Mouse (Mus musculus): Measurements from ENCODE around the gene Rcan1. TPM values are rescaled to one million over a fixed set of nuclear protein-coding genes. Genes with fewer than 3 reads are reported as not detected.

The Rcan1 gene
- polyA plus RNA-seq, 1 experiment = 35.8 TPM

DNA sequence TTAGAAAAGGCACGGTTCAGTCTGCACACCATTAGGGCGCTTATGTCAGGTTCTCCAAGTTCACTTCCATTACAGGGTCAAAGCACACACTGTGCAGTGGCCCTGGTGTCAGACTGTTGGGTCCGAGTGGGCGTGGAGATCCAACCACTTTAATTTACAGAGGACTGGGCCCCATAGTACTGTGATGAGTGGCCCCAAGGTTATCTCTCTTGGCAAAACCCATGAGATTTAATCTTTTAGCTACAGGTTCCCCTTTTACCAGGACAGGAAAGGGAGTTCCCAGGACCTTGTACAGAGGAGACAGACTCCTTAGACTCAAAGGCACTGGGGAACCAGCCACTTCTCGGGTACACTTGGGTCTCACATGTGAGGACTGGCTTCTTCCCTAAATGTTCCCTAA lies 115.3 kb downstream of the Rcan1 start:
- Histone ChIP-seq H3K27me3 (ENCODE audit: control insufficient read depth, insufficient read depth, low read length) (no peaks in the 10 kb centered on the region), H3K27ac (ENCODE audit: insufficient read depth, low read length) (no peak overlapping the region), H3K4me1 (ENCODE audit: control insufficient read depth, insufficient read depth, low read length) (no peaks in the 10 kb centered on the region), H3K4me3 (replicated peaks; ENCODE audit: insufficient read depth, low read depth, low read length) (no peak overlapping the region)
- WGBS = 94% methylated on average over 5 of the region's 5 CpGs
- TF ChIP-seq POLR2A (IDR thresholded peaks at IDR 0.05; ENCODE audit: borderline replicate concordance, insufficient read depth, low read length) (no peak), CTCF (IDR thresholded peaks at IDR 0.05; ENCODE audit: borderline replicate concordance, insufficient read depth, low read depth, low read length) (no peak)
- DNase-seq = no peak

DNA sequence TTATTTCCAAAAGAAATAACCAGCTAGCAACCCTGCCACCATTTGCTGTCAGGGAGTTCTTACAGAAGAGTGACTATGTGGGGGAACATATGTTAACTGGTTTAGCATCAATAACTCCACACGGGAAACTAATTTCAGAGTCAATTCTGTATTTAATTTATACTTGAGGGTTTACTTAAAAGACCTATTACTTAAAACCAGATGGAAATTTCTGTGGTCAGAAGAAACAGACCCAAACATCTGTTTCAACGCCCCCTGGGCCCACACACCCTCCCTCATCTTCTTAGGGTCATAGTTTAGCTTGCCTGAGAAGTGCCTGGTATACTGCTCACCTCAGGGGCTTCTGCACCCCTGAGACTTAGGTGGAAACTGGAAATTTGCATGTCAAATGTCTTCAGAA lies 116.8 kb downstream of the Rcan1 start:
- no peaks in the 10 kb centered on the region for H3K27me3 ChIP-seq (ENCODE audit: control insufficient read depth, insufficient read depth, low read length)
- WGBS = 81% methylated on average over 2 of the region's 2 CpGs
- no peak overlapping the region for H3K4me3 ChIP-seq (replicated peaks; ENCODE audit: insufficient read depth, low read depth, low read length)
- H3K4me1 ChIP-seq (ENCODE audit: control insufficient read depth, insufficient read depth, low read length) = 0 out of 2 replicates have a peak, but pooled peaks cover 2% of the 10 kb centered on the region
- H3K27ac ChIP-seq (ENCODE audit: insufficient read depth, low read length) = no peak overlapping the region
- TF ChIP-seq CTCF (IDR thresholded peaks at IDR 0.05; ENCODE audit: borderline replicate concordance, insufficient read depth, low read depth, low read length) (no peak), POLR2A (IDR thresholded peaks at IDR 0.05; ENCODE audit: borderline replicate concordance, insufficient read depth, low read length) (no peak)
- no peak for DNase-seq

DNA sequence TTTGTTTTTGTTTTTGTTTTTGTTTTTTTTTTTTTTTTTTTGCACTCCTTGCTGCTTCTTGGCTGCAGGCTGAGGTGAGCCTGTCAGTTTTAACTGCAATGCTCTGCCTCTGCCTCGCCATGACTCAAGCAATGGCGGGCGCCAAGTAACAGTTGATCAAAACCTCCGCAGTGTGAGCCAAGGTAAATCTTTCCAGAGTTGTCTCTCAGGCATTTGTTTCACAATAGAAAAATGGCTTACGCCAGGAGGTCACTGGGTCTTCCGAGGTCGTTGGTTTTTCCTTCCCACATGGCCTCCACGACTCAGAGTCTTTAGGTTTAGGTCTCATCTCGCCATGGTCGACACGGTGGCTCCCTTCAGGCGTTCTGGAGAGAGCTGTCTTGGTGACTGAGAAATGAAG lies 117.4 kb downstream of the Rcan1 start:
- Histone ChIP-seq H3K27me3 (ENCODE audit: control insufficient read depth, insufficient read depth, low read length) (no peaks in the 10 kb centered on the region), H3K4me1 (ENCODE audit: control insufficient read depth, insufficient read depth, low read length) (0 out of 2 replicates have a peak, but pooled peaks cover 3% of the 10 kb centered on the region), H3K4me3 (replicated peaks; ENCODE audit: insufficient read depth, low read depth, low read length) (no peak overlapping the region), H3K27ac (ENCODE audit: insufficient read depth, low read length) (no peak overlapping the region)
- TF ChIP-seq CTCF (IDR thresholded peaks at IDR 0.05; ENCODE audit: borderline replicate concordance, insufficient read depth, low read depth, low read length) (no peak), POLR2A (IDR thresholded peaks at IDR 0.05; ENCODE audit: borderline replicate concordance, insufficient read depth, low read length) (no peak)
- DNase-seq = no peak
- WGBS = 91% methylated on average over 12 of the region's 12 CpGs

DNA sequence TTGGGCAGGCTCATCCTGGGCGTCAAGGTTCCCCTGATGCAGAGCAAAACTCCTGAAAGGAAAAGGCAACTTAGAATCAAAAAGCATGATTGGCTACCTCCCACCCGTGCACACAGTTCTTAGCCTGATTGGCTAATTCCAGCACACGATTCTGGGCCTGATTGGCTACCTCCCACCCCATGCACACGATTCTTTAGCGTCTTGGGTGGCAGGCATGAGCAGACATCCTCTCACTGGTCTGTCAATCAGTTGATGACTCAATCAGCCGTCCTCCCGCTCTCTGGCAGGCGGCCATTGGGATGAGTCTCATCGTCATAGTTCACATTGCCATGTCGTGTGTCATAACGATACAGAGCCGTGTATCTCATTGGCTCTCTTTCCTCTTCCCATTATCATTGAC lies 121.7 kb downstream of the Rcan1 start:
- 7% methylated on average over 12 of the region's 12 CpGs for WGBS
- DNase-seq = peak; percentile 58 to 70
- TF ChIP-seq POLR2A (IDR thresholded peaks at IDR 0.05; ENCODE audit: borderline replicate concordance, insufficient read depth, low read length) = no peak
- TF ChIP-seq CTCF (IDR thresholded peaks at IDR 0.05; ENCODE audit: borderline replicate concordance, insufficient read depth, low read depth, low read length) = no peak
- Histone ChIP-seq H3K4me3 (replicated peaks; ENCODE audit: insufficient read depth, low read depth, low read length) (peak overlapping the region; percentile 38), H3K4me1 (ENCODE audit: control insufficient read depth, insufficient read depth, low read length) (peaks cover 9% of the 10 kb centered on the region; the same call in 1 of the 2 replicates), H3K27me3 (ENCODE audit: control insufficient read depth, insufficient read depth, low read length) (no peaks in the 10 kb centered on the region), H3K27ac (ENCODE audit: insufficient read depth, low read length) (no peak overlapping the region)

DNA sequence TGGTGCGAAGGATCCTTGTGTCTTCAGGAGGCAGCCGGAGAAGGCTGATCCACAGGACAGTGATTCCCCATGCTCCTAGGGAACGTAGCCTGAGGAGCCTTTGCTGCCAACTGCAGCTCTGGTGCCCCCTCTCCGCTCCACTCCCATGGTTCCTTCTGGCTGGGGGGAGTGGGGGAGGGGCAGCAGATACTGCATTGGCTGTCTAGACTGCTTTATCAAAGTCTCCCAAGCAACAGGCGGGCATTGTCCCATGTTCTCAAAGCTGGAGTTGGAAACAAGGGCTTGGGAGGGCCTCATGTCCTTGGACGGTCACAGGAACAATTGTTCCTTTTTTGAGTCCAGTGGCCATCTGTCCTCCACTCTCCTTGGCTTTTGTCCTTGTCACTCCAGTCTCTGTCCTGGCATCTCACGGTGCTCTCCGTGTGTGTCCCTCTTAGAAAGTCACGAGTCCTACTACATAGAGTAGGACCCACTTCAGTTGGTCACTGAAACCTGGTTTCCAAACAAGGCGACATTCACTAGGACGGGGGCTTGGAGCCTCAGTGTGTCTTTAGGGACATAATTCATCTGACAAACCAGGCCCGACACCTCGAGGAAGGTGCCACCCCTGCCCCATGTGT lies 124.3 kb downstream of the Rcan1 start:
- 52% methylated on average over 13 of the region's 13 CpGs for WGBS
- DNase-seq = no peak
- TF ChIP-seq POLR2A (IDR thresholded peaks at IDR 0.05; ENCODE audit: borderline replicate concordance, insufficient read depth, low read length) (no peak), CTCF (IDR thresholded peaks at IDR 0.05; ENCODE audit: borderline replicate concordance, insufficient read depth, low read depth, low read length) (no peak)
- H3K4me1 ChIP-seq (ENCODE audit: control insufficient read depth, insufficient read depth, low read length) = peaks cover 9% of the 10 kb centered on the region; the same call in 1 of the 2 replicates
- no peak overlapping the region for H3K27ac ChIP-seq (ENCODE audit: insufficient read depth, low read length)
- no peaks in the 10 kb centered on the region for H3K27me3 ChIP-seq (ENCODE audit: control insufficient read depth, insufficient read depth, low read length)
- no peak overlapping the region for H3K4me3 ChIP-seq (replicated peaks; ENCODE audit: insufficient read depth, low read depth, low read length)

DNA sequence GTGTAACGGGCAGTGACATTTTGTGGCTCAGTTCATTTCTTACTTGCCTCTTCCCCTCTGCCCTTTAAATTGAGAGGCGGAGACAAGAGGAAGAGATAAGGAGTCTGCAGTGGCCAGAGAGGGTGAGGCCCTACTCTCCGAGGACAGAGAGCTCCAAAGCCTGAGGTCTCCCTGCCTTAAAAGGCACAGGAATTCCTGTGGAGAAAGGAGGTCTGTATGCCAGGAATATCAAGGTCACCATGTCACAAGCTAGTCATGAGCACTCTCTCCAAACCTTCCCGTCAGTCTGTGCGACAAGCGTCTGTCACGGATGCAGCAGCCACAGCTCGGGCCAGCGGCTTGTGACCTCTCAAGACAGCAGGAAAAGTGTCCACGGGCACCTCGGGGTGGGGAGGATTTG lies 125.5 kb downstream of the Rcan1 start:
- Histone ChIP-seq H3K4me1 (ENCODE audit: control insufficient read depth, insufficient read depth, low read length) (peaks cover 9% of the 10 kb centered on the region; the same call in 1 of the 2 replicates), H3K27ac (ENCODE audit: insufficient read depth, low read length) (no peak overlapping the region), H3K27me3 (ENCODE audit: control insufficient read depth, insufficient read depth, low read length) (no peaks in the 10 kb centered on the region), H3K4me3 (replicated peaks; ENCODE audit: insufficient read depth, low read depth, low read length) (no peak overlapping the region)
- DNase-seq = no peak
- no peak for TF ChIP-seq CTCF (IDR thresholded peaks at IDR 0.05; ENCODE audit: borderline replicate concordance, insufficient read depth, low read depth, low read length)
- no peak for TF ChIP-seq POLR2A (IDR thresholded peaks at IDR 0.05; ENCODE audit: borderline replicate concordance, insufficient read depth, low read length)
- WGBS = 65% methylated on average over 11 of the region's 11 CpGs

Other genes with a start within 250 kb of the Rcan1 start
- gene Kcne2, start 178.5 kb downstream of the Rcan1 start, polyA plus RNA-seq (2012; rRNA removed) = 3.7 and 10.0 TPM in 2 replicates
- 32.2 and 35.8 TPM in 2 replicates for gene Smim11, start 169.6 kb downstream of the Rcan1 start, polyA plus RNA-seq (2012; rRNA removed)
- not detected in 2 replicates for gene Fam243, start 149.4 kb downstream of the Rcan1 start, polyA plus RNA-seq (2012; rRNA removed)
- gene Kcne1, start 111.4 kb downstream of the Rcan1 start, polyA plus RNA-seq (2012; rRNA removed) = 0.08 TPM in 1 of 2 replicates, not detected in the other
- 7.9 and 14.7 TPM in 2 replicates for gene Clic6, start 14.9 kb upstream of the Rcan1 start, polyA plus RNA-seq (2012; rRNA removed)